In the genomic region with DNA sequence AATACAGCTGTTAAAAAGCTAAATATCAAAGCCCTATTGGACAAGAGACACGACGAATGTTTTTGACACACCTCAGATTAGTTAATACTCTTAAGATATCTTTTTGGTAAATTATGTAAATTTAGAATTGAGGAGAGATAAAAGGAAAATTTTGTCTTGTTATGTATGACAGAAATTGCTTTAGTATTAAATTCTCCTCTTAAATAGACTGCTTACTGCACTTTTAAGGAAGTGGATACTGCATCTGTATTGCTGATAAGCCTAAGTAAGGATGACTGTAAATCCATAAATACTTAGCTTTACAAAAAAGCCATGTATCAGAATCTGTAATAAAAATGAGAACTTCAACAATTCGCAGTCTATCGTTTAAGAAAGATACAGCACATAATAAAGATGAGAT, we compare ENCODE assay signal across 1 mouse cellular context.
TF ChIP-seq lines count a peak whose summit lies in the region.

No protein-coding gene starts in this region.

TF ChIP-seq in MEL, 35 proteins besides CTCF, POLR2A, EP300 and RAD21 (continued from another document):
- TF ChIP-seq MXI1 (IDR thresholded peaks at IDR 0.05; ENCODE audit: low read depth, low read length) = peak; percentile 54; the same call in 1 of the 2 replicates
- no peak for TF ChIP-seq CHD1 (IDR thresholded peaks at IDR 0.05; ENCODE audit: low read depth, low read length)
- no peak for TF ChIP-seq USF2 (IDR thresholded peaks at IDR 0.05; ENCODE audit: borderline replicate concordance in 1 of 2, insufficient read depth in 1 of 2, low read depth in 1 of 2, low read length in 2 of 2)
- TF ChIP-seq GATA1 (IDR thresholded peaks at IDR 0.05; ENCODE audit: low read depth, low read length) = peak; percentile 76; the same call in 1 of the 2 replicates
- TF ChIP-seq ZNF384 (IDR thresholded peaks at IDR 0.05; ENCODE audit: low read depth, low read length) = no peak
- TF ChIP-seq ZKSCAN1 (IDR thresholded peaks at IDR 0.05; ENCODE audit: low read depth, low read length) = no peak
- TF ChIP-seq POLR2AphosphoS2 (IDR thresholded peaks at IDR 0.05; ENCODE audit: low read length) = no peak
- no peak for TF ChIP-seq MYB (IDR thresholded peaks at IDR 0.05; ENCODE audit: low read depth, low read length)
- TF ChIP-seq CHD2 (IDR thresholded peaks at IDR 0.05; ENCODE audit: low read length) = no peak
